Mouse (Mus musculus) stomach, postnatal 0 days (tissue): ENCODE results near the gene Ndufa3. TPM values are rescaled to one million over a fixed set of nuclear protein-coding genes. Genes with fewer than 3 reads are reported as not detected.
"Not testable (repeated sequence)": the region's sequence is repeated elsewhere in the genome, so short reads cannot be mapped to it uniquely, and the experiment has no call there.

ENCODE experiments used
- ATAC-seq: fragments of 200-750 bp; cut with Nextera tagmentation; 2 replicates; pipeline ENCODE4 v1.8.0; 2017; ENCODE audit not compliant: low FRiP score, low TSS enrichment
- DNase-seq: peaks from one replicate; pipeline ENCODE4 v3.0.0-alpha.2; 2016; ENCODE audit warnings: low spot score
- H3K27ac ChIP-seq: fragments of 300-500 bp; sonication (generic); replicated peaks from 2 replicates; pipeline ENCODE4 v1.5.1; 2014; ENCODE audit warnings: mild to moderate bottlenecking, control low read depth
- H3K27me3 ChIP-seq: fragments of 300-500 bp; sonication (generic); 2 replicates; pipeline ENCODE4 v1.6.1; 2014; ENCODE audit warnings: low read length; ENCODE audit not compliant: control insufficient read depth, insufficient read depth
- H3K36me3 ChIP-seq: fragments of 300-500 bp; sonication (generic); 2 replicates; pipeline ENCODE4 v1.6.1; 2014; ENCODE audit warnings: low read length, mixed read lengths; ENCODE audit not compliant: control insufficient read depth, insufficient read depth
- H3K4me1 ChIP-seq: fragments of 300-500 bp; sonication (generic); replicated peaks from 2 replicates; pipeline ENCODE4 v1.6.1; 2014; ENCODE audit warnings: antibody characterized with exemption; ENCODE audit not compliant: control insufficient read depth, insufficient read depth
- H3K4me2 ChIP-seq: fragments of 300-500 bp; sonication (generic); replicated peaks from 2 replicates; pipeline ENCODE4 v1.6.1; 2014; ENCODE audit warnings: low read depth, mild to moderate bottlenecking, control low read depth, moderate library complexity
- H3K4me3 ChIP-seq: fragments of 300-500 bp; sonication (generic); 2 replicates; pipeline ENCODE4 v1.5.1; 2014; ENCODE audit warnings: low read depth, low read length, control low read depth
- H3K9ac ChIP-seq: fragments of 300-500 bp; sonication (generic); 2 replicates; pipeline ENCODE4 v1.6.1; 2014; ENCODE audit warnings: mild to moderate bottlenecking, low read length, control low read depth, mixed read lengths
- H3K9me3 ChIP-seq: fragments of 300-500 bp; sonication (generic); 2 replicates; pipeline ENCODE4 v1.6.1; 2016; ENCODE audit warnings: low read length; ENCODE audit not compliant: control insufficient read depth
- CTCF ChIP-seq: IDR thresholded peaks from 2 replicates; pipeline ENCODE4 v1.5.1; 2016; ENCODE audit warnings: antibody characterized with exemption, low read depth, mild to moderate bottlenecking, moderate library complexity
- EP300 ChIP-seq: optimal IDR thresholded peaks from 2 replicates; pipeline ENCODE3; 2016; ENCODE audit warnings: antibody characterized with exemption
- WGBS: fragments of 180-500 bp; shearing (Covaris S2); extraction: QIAGEN DNeasy Blood & Tissue Kit; methylation state at CpG from one replicate; pipeline ENCODE4 v1.1.7; 2014; 5-methylcytosine and 5-hydroxymethylcytosine counted together
- polyA plus RNA-seq: library from polyadenylated mRNA; unstranded; fragments of >200 nt; fragmentation: Nextera tagmentation; extraction: Ambion mirVana; gene quantifications from 2 replicates; pipeline ENCODE4 v1.2.1, GENCODE M21; 2015

The Ndufa3 gene
- polyA plus RNA-seq, result 491 and 535 TPM in 2 replicates

- H3K27ac ChIP-seq, result peak within 1 kb of the TSS; percentile 81
- H3K4me3 ChIP-seq, result peak within 1 kb of the TSS; percentile 71
- H3K4me2 ChIP-seq, result peak within 1 kb of the TSS; percentile 82
- TF ChIP-seq CTCF (no peak), EP300 (no peak)
- no peaks in the 10 kb centered on the region for H3K4me1 ChIP-seq
- peak; percentile 98 for ATAC-seq
- peak; percentile 92 for DNase-seq
- H3K36me3 ChIP-seq, result peaks cover 6% of the 10 kb centered on the region; the same call in 1 of the 2 replicates
- peak within 1 kb of the TSS; percentile 84 for H3K9ac ChIP-seq
- no peaks in the 10 kb centered on the region for H3K27me3 ChIP-seq
- WGBS, result under 1% methylated on average over 32 of the region's 32 CpGs
- H3K9me3 ChIP-seq, result no peaks in the 10 kb centered on the region
These were observed at the start of gene Ndufa3 for GRCm38 (mm10) chr7:3617242-3617995. Gene Ndufa3 (plus strand): TSS chr7:3617373.

DNA sequence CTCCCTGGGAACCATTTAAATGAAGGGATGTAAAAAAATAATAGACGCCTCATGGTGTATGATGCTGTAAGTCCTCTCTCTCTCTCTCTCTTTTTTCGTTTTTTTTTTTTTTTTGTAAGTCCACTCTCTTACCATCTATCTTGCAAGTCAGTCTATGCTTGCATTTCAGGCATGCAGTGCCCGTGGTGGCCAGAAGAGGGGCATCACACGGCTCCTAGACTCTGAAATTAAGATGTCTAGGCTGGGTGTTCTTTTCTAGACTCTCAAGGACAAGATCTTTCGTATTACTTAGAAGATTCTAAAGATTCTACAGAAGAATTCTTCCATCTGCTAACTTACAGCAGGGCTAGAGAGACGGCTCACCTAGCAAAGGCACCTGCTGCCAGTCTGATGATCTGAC is 47.4 kb upstream of the Ndufa3 start:
- Histone ChIP-seq H3K4me1 (no peaks in the 10 kb centered on the region), H3K36me3 (no peaks in the 10 kb centered on the region), H3K27ac (no peak overlapping the region), H3K4me3 (no peak overlapping the region), H3K9ac (no peak overlapping the region), H3K4me2 (no peak overlapping the region), H3K27me3 (no peaks in the 10 kb centered on the region), H3K9me3 (no peaks in the 10 kb centered on the region)
- DNase-seq, result no peak
- no peak for ATAC-seq
- 63% methylated on average over 6 of the region's 6 CpGs for WGBS
- TF ChIP-seq EP300, result no peak
- no peak for TF ChIP-seq CTCF

GRCm38 (mm10) chr7:3570580-3570979 is 46.6 kb upstream of the Ndufa3 start:
- not testable (repeated sequence) for H3K27ac ChIP-seq, ATAC-seq, H3K4me2 ChIP-seq, DNase-seq, H3K27me3 ChIP-seq, H3K4me1 ChIP-seq, H3K36me3 ChIP-seq, H3K9me3 ChIP-seq, H3K4me3 ChIP-seq, H3K9ac ChIP-seq
- WGBS, result 80% methylated on average over 3 of the region's 3 CpGs

DNA sequence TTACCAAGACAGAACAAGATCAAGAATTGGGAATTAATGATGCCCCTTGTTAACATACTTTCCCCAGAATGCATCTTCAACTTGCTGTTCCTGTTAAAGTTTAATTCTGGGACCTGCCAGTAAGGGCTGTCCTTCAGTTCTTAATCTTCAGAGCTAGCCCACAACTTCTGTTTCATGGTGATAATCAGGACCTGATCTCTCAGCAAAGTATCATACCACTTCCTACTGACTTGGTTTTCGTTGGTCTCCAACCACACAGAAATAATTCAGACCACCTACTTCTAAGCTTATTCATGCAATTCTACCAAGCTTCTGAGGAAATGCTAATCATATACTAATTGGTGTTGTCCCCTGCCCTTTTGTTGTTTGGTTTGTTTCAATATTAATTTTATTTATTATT is 45.3 kb upstream of the Ndufa3 start:
- no peak overlapping the region for H3K4me3 ChIP-seq
- H3K36me3 ChIP-seq, result no peaks in the 10 kb centered on the region
- H3K27me3 ChIP-seq, result no peaks in the 10 kb centered on the region
- no peak overlapping the region for H3K27ac ChIP-seq
- no peaks in the 10 kb centered on the region for H3K4me1 ChIP-seq
- no peaks in the 10 kb centered on the region for H3K9me3 ChIP-seq
- H3K4me2 ChIP-seq, result no peak overlapping the region
- ATAC-seq (no peak), DNase-seq (no peak)
- TF ChIP-seq CTCF, result no peak
- TF ChIP-seq EP300, result no peak
- H3K9ac ChIP-seq, result no peak overlapping the region
- 77% methylated on average over 1 of the region's 1 CpGs for WGBS

DNA sequence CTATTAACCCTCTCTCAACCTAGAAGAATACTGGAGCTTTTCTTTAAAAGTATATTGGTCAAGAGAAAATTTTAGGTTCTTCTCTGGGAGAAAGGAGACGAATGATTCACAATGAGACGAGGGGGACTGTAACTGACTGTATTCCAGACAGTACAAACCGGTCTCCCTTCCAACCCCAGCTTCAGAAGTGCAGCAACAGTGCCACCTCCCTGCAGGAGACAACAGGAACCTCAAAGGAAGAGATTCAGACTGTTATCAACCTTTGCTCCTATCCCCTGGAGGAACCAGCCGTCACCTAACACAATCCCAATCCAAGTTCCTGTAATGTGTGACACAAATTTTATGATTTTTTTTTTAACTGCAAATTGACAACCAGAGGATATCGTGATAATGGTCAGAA is 43.0 kb upstream of the Ndufa3 start:
- DNase-seq (no peak), ATAC-seq (no peak)
- H3K9ac ChIP-seq, result no peak overlapping the region
- WGBS, result 39% methylated on average over 5 of the region's 5 CpGs
- no peak overlapping the region for H3K4me2 ChIP-seq
- no peaks in the 10 kb centered on the region for H3K4me1 ChIP-seq
- no peaks in the 10 kb centered on the region for H3K36me3 ChIP-seq
- H3K27ac ChIP-seq, result no peak overlapping the region
- no peaks in the 10 kb centered on the region for H3K9me3 ChIP-seq
- H3K4me3 ChIP-seq, result no peak overlapping the region
- H3K27me3 ChIP-seq, result no peaks in the 10 kb centered on the region
- no peak for TF ChIP-seq EP300
- TF ChIP-seq CTCF, result peak; percentile 34

- Histone ChIP-seq H3K4me1 (no peaks in the 10 kb centered on the region), H3K27me3 (no peaks in the 10 kb centered on the region), H3K4me2 (no peak overlapping the region), H3K4me3 (no peak overlapping the region), H3K9me3 (no peaks in the 10 kb centered on the region), H3K36me3 (no peaks in the 10 kb centered on the region), H3K9ac (no peak overlapping the region), H3K27ac (no peak overlapping the region)
- no peak for DNase-seq
- TF ChIP-seq EP300, result no peak
- no peak for TF ChIP-seq CTCF
- ATAC-seq, result no peak
- 70% methylated on average over 5 of the region's 5 CpGs for WGBS
These were observed 40.6 kb upstream of the Ndufa3 start for GRCm38 (mm10) chr7:3576354-3577124.
